9 mouse cellular contexts compared by ENCODE assay signal in genomic region chr11:94979462-94980179, GRCm38 (mm10). TPM values are rescaled to one million over a fixed set of nuclear protein-coding genes. Genes with fewer than 3 reads are reported as not detected.
A peak's percentile ranks its signal among the peaks of the same experiment; 100 is the strongest.
DNase-seq lines count a peak whose midpoint lies in the region; ATAC-seq lines count a peak whose summit lies in the region.
"Had no signal": no experiment of that assay in that cellular context is flagged by ENCODE, and none has a peak within 500 bp of the region (broad histone marks: within the 10 kb centered on the region; RNA-seq: fewer than 3 reads in every experiment).

No protein-coding gene starts in this region.

- no peak overlapping the region for H3K9ac ChIP-seq in kidney, embryonic 15.5 days
- peak overlapping the region; percentile 55; the same call in 1 of the 2 replicates for H3K9ac ChIP-seq in embryonic facial prominence, embryonic 13.5 days
- H3K9ac ChIP-seq in hindbrain, embryonic 14.5 days, result peak overlapping the region; percentile 26; the same call in 1 of the 2 replicates
- H3K9ac ChIP-seq in midbrain, embryonic 12.5 days (replicated peaks), result no peak overlapping the region

- H3K27ac ChIP-seq in kidney, embryonic 15.5 days, result peak overlapping the region; percentile 63
- H3K27ac ChIP-seq in embryonic facial prominence, embryonic 13.5 days, result no peak overlapping the region
- H3K27ac ChIP-seq in hindbrain, embryonic 14.5 days, result peak overlapping the region; percentile 39
- H3K27ac ChIP-seq in midbrain, embryonic 12.5 days (replicated peaks), result no peak overlapping the region

- H3K4me3 ChIP-seq in kidney, embryonic 15.5 days (replicated peaks), result peak overlapping the region; percentile 33
- peak overlapping the region; percentile 34 for H3K4me3 ChIP-seq in embryonic facial prominence, embryonic 13.5 days
- peak overlapping the region; percentile 15 for H3K4me3 ChIP-seq in hindbrain, embryonic 14.5 days (replicated peaks; ENCODE audit: low read length)
- no peak overlapping the region for H3K4me3 ChIP-seq in midbrain, embryonic 12.5 days

- no peaks in the 10 kb centered on the region for H3K36me3 ChIP-seq in kidney, embryonic 15.5 days
- H3K36me3 ChIP-seq in embryonic facial prominence, embryonic 13.5 days, result no peaks in the 10 kb centered on the region
- no peaks in the 10 kb centered on the region for H3K36me3 ChIP-seq in hindbrain, embryonic 14.5 days (replicated peaks; ENCODE audit: control insufficient read depth, insufficient read depth)
- H3K36me3 ChIP-seq in midbrain, embryonic 12.5 days, result no peaks in the 10 kb centered on the region

- ATAC-seq in kidney, embryonic 15.5 days (replicated peaks; ENCODE audit: low FRiP score), result no peak
- ATAC-seq in embryonic facial prominence, embryonic 13.5 days (ENCODE audit: insufficient number of reproducible peaks, insufficient read depth, low FRiP score, low TSS enrichment, low read depth), result 0 out of 2 replicates have a peak, but pooled peaks have one; percentile 18
- ATAC-seq in hindbrain, embryonic 14.5 days (ENCODE audit: low FRiP score), result peak; percentile 36; the same call in 1 of the 2 replicates
- peak; percentile 18; the same call in 1 of the 2 replicates for ATAC-seq in midbrain, embryonic 12.5 days (ENCODE audit: low FRiP score, low read depth)

- no peaks in the 10 kb centered on the region for H3K9me3 ChIP-seq in kidney, embryonic 15.5 days (replicated peaks)
- H3K9me3 ChIP-seq in embryonic facial prominence, embryonic 13.5 days, result no peaks in the 10 kb centered on the region
- H3K9me3 ChIP-seq in hindbrain, embryonic 14.5 days (ENCODE audit: control insufficient read depth, low read length), result no peaks in the 10 kb centered on the region
- H3K9me3 ChIP-seq in midbrain, embryonic 12.5 days, result no peaks in the 10 kb centered on the region

- WGBS in kidney, embryonic 15.5 days, result 76% methylated on average over 11 of the region's 11 CpGs
- 79% methylated on average over 11 of the region's 11 CpGs for WGBS in embryonic facial prominence, embryonic 13.5 days
- 81% methylated on average over 11 of the region's 11 CpGs for WGBS in hindbrain, embryonic 14.5 days
- WGBS in midbrain, embryonic 12.5 days, result 79% methylated on average over 11 of the region's 11 CpGs

- no peaks in the 10 kb centered on the region for H3K27me3 ChIP-seq in kidney, embryonic 15.5 days
- no peaks in the 10 kb centered on the region for H3K27me3 ChIP-seq in embryonic facial prominence, embryonic 13.5 days
- H3K27me3 ChIP-seq in hindbrain, embryonic 14.5 days (ENCODE audit: control insufficient read depth, insufficient read depth, low read length), result no peaks in the 10 kb centered on the region
- H3K27me3 ChIP-seq in midbrain, embryonic 12.5 days, result no peaks in the 10 kb centered on the region
- H3K27me3 ChIP-seq: Patski had no signal

- peaks cover 14% of the 10 kb centered on the region for H3K4me1 ChIP-seq in kidney, embryonic 15.5 days
- H3K4me1 ChIP-seq in embryonic facial prominence, embryonic 13.5 days, result peaks cover 13% of the 10 kb centered on the region
- H3K4me1 ChIP-seq in hindbrain, embryonic 14.5 days (replicated peaks; ENCODE audit: control insufficient read depth, insufficient read depth, low read length), result peaks cover 11% of the 10 kb centered on the region; the same call in 1 of the 2 replicates
- peaks cover 8% of the 10 kb centered on the region; the same call in 1 of the 2 replicates for H3K4me1 ChIP-seq in midbrain, embryonic 12.5 days

- peak overlapping the region; percentile 57 for H3K4me2 ChIP-seq in kidney, embryonic 15.5 days
- H3K4me2 ChIP-seq in embryonic facial prominence, embryonic 13.5 days, result peak overlapping the region; percentile 59
- peak overlapping the region; percentile 48 for H3K4me2 ChIP-seq in hindbrain, embryonic 14.5 days (replicated peaks)
- peak overlapping the region; percentile 45 for H3K4me2 ChIP-seq in midbrain, embryonic 12.5 days (replicated peaks)

- no peak for DNase-seq in kidney, postnatal 4 days
- DNase-seq in hindbrain, embryonic 14.5 days (ENCODE audit: low spot score), result peak; percentile 48
- no peak for DNase-seq in kidney, adult 9 months
- no peak for DNase-seq in right cerebral cortex, adult 18-20 months
- no peak for DNase-seq in thymus, postnatal 36 days

RNA-seq across cellular contexts. Expression of gene Sgca, which starts 3.5 kb away (rescaled TPM):
- 1.2 and 1.7 TPM in 2 replicates for polyA plus RNA-seq in kidney, embryonic 15.5 days (2015; fragmentation: Nextera tagmentation; extraction: Ambion mirVana)
- polyA plus RNA-seq in embryonic facial prominence, embryonic 13.5 days (2015; fragmentation: Nextera tagmentation; extraction: Ambion mirVana), result 1.1 and 1.5 TPM in 2 replicates
- 0.17 TPM in 1 of 2 replicates, not detected in the other for polyA plus RNA-seq in hindbrain, embryonic 14.5 days (2014; fragmentation: Nextera tagmentation; extraction: Ambion mirVana)
- polyA plus RNA-seq in midbrain, embryonic 12.5 days (2016; fragmentation: Nextera tagmentation; extraction: Ambion mirVana), result not detected in 2 replicates

RNA-seq across cellular contexts. Expression of gene Ppp1r9b, which starts 11.2 kb away (rescaled TPM):
- 10.0 and 10.6 TPM in 2 replicates for polyA plus RNA-seq in kidney, embryonic 15.5 days (2015; fragmentation: Nextera tagmentation; extraction: Ambion mirVana)
- 13.2 and 13.5 TPM in 2 replicates for polyA plus RNA-seq in embryonic facial prominence, embryonic 13.5 days (2015; fragmentation: Nextera tagmentation; extraction: Ambion mirVana)
- 27.1 and 27.5 TPM in 2 replicates for polyA plus RNA-seq in hindbrain, embryonic 14.5 days (2014; fragmentation: Nextera tagmentation; extraction: Ambion mirVana)
- 15.7 and 17.7 TPM in 2 replicates for polyA plus RNA-seq in midbrain, embryonic 12.5 days (2016; fragmentation: Nextera tagmentation; extraction: Ambion mirVana)

RNA-seq across cellular contexts. Expression of gene Hils1, which starts 12.2 kb away (rescaled TPM):
- not detected in 2 replicates for polyA plus RNA-seq in kidney, embryonic 15.5 days (2015; fragmentation: Nextera tagmentation; extraction: Ambion mirVana)
- polyA plus RNA-seq in embryonic facial prominence, embryonic 13.5 days (2015; fragmentation: Nextera tagmentation; extraction: Ambion mirVana), result not detected in 2 replicates
- polyA plus RNA-seq in hindbrain, embryonic 14.5 days (2014; fragmentation: Nextera tagmentation; extraction: Ambion mirVana), result not detected in 2 replicates
- not detected in 2 replicates for polyA plus RNA-seq in midbrain, embryonic 12.5 days (2016; fragmentation: Nextera tagmentation; extraction: Ambion mirVana)
- polyA plus RNA-seq: Patski had no signal

RNA-seq across cellular contexts. Expression of gene Samd14, which starts 30.1 kb away (rescaled TPM):
- polyA plus RNA-seq in kidney, embryonic 15.5 days (2015; fragmentation: Nextera tagmentation; extraction: Ambion mirVana), result 16.9 and 21.2 TPM in 2 replicates
- 36.2 and 36.8 TPM in 2 replicates for polyA plus RNA-seq in embryonic facial prominence, embryonic 13.5 days (2015; fragmentation: Nextera tagmentation; extraction: Ambion mirVana)
- 130 and 135 TPM in 2 replicates for polyA plus RNA-seq in hindbrain, embryonic 14.5 days (2014; fragmentation: Nextera tagmentation; extraction: Ambion mirVana)
- 93.5 and 100 TPM in 2 replicates for polyA plus RNA-seq in midbrain, embryonic 12.5 days (2016; fragmentation: Nextera tagmentation; extraction: Ambion mirVana)

RNA-seq across cellular contexts. Expression of gene Col1a1, which starts 43.6 kb away (rescaled TPM):
- polyA plus RNA-seq in kidney, embryonic 15.5 days (2015; fragmentation: Nextera tagmentation; extraction: Ambion mirVana), result 1,101 and 1,120 TPM in 2 replicates
- polyA plus RNA-seq in embryonic facial prominence, embryonic 13.5 days (2015; fragmentation: Nextera tagmentation; extraction: Ambion mirVana), result 1,060 and 1,259 TPM in 2 replicates
- polyA plus RNA-seq in hindbrain, embryonic 14.5 days (2014; fragmentation: Nextera tagmentation; extraction: Ambion mirVana), result 125 and 157 TPM in 2 replicates
- polyA plus RNA-seq in midbrain, embryonic 12.5 days (2016; fragmentation: Nextera tagmentation; extraction: Ambion mirVana), result 405 and 569 TPM in 2 replicates

Comparison
In these comparisons a context has a peak if more than half of its experiments do, and no peak if none do; other contexts are left out.
1. H3K27ac ChIP-seq: peak in kidney, embryonic 15.5 days (single experiment) and hindbrain, embryonic 14.5 days (single experiment); none in embryonic facial prominence, embryonic 13.5 days (single experiment) and midbrain, embryonic 12.5 days (single experiment).
2. H3K9ac ChIP-seq: peak in embryonic facial prominence, embryonic 13.5 days (single experiment) and hindbrain, embryonic 14.5 days (single experiment); none in kidney, embryonic 15.5 days (single experiment) and midbrain, embryonic 12.5 days (single experiment).
3. Peak in every context shown above with its lines, with median percentiles within 50 percentile points of each other: H3K4me2 ChIP-seq.